Mouse (Mus musculus) frontal cortex, postnatal 14 days (tissue): ENCODE measurements around the gene Ntrk2.
"Not testable (repeated sequence)": the region's sequence is repeated elsewhere in the genome, so short reads cannot be mapped to it uniquely, and the experiment has no call there.

Experiments used
- DNase-seq, 2 experiments: peaks; one replicate each; pipeline ENCODE4 v3.0.0; 2022; ENCODE audit warnings: low spot score in 2 of 2

Gene Ntrk2

GRCm38 (mm10) chr13:59041013-59041764 is 234.8 kb downstream of the Ntrk2 start:
- peak in 1 of 2 experiments; percentile 54 for DNase-seq

- no peak for DNase-seq
These were observed 245.8 kb downstream of the Ntrk2 start for GRCm38 (mm10) chr13:59052188-59052587.

GRCm38 (mm10) chr13:59054331-59054730 is 248.0 kb downstream of the Ntrk2 start:
- DNase-seq: not testable (repeated sequence)

GRCm38 (mm10) chr13:59056859-59057258 is 250.5 kb downstream of the Ntrk2 start:
- no peak for DNase-seq

GRCm38 (mm10) chr13:59057886-59058285 is 251.5 kb downstream of the Ntrk2 start:
- no peak for DNase-seq

GRCm38 (mm10) chr13:59059118-59059517 is 252.7 kb downstream of the Ntrk2 start:
- DNase-seq: no peak

GRCm38 (mm10) chr13:59065677-59066076 is 259.3 kb downstream of the Ntrk2 start:
- DNase-seq: no peak

GRCm38 (mm10) chr13:59073635-59074256 is 267.4 kb downstream of the Ntrk2 start:
- DNase-seq: peak; percentile 84 to 85

GRCm38 (mm10) chr13:59076489-59076888 is 270.1 kb downstream of the Ntrk2 start:
- DNase-seq: no peak

- DNase-seq: peak in 1 of 2 experiments; percentile 41
These were observed 273.5 kb downstream of the Ntrk2 start for GRCm38 (mm10) chr13:59079761-59080461.

GRCm38 (mm10) chr13:59080468-59080867 is 274.1 kb downstream of the Ntrk2 start:
- no peak for DNase-seq

GRCm38 (mm10) chr13:59089016-59089415 is 282.6 kb downstream of the Ntrk2 start:
- no peak for DNase-seq

- DNase-seq: no peak
These were observed 285.0 kb downstream of the Ntrk2 start for GRCm38 (mm10) chr13:59091138-59091971.

- no peak for DNase-seq
These were observed 285.9 kb downstream of the Ntrk2 start for GRCm38 (mm10) chr13:59092045-59092857.

- DNase-seq: peak; percentile 72 to 79
These were observed 286.4 kb downstream of the Ntrk2 start for GRCm38 (mm10) chr13:59092858-59093154.

GRCm38 (mm10) chr13:59094722-59095121 is 288.4 kb downstream of the Ntrk2 start:
- peak in 1 of 2 experiments; percentile 34 for DNase-seq

- no peak for DNase-seq
These were observed 289.5 kb downstream of the Ntrk2 start for GRCm38 (mm10) chr13:59095811-59096391.

- no peak for DNase-seq
These were observed 293.7 kb downstream of the Ntrk2 start for GRCm38 (mm10) chr13:59100086-59100485.

- not testable (repeated sequence) for DNase-seq
These were observed 301.4 kb downstream of the Ntrk2 start for GRCm38 (mm10) chr13:59107791-59108190.

GRCm38 (mm10) chr13:59110107-59110506 is 303.7 kb downstream of the Ntrk2 start:
- no peak for DNase-seq

GRCm38 (mm10) chr13:59114684-59115083 is 308.3 kb downstream of the Ntrk2 start:
- no peak for DNase-seq
